21 mouse cellular contexts compared by ENCODE assay signal in the genomic region with DNA sequence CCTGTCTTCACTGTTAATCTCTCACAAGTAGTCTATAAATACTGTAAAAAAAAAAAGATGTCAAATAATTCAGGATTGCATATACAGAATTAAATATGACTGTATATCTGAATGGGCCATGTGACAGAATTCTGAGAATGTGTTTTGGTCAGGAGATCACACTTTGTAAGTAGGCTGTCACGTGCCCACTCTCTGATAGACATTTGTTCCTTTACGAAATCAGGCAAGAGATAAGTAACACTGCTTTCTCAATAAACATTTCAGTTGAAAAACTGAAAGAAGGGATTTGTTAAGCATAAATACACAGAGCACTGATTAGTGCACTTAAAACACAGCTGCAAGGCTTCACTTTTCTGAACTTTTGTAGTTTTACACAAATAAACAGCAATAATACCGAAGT.
"Had no signal": no experiment of that assay in that cellular context is flagged by ENCODE, and none has a peak within 500 bp of the region (broad histone marks: within the 10 kb centered on the region; RNA-seq: fewer than 3 reads in every experiment).

No protein-coding gene starts in this region.

- ATAC-seq: intestine, embryonic 16.5 days; liver, embryonic 12.5 days; midbrain, embryonic 13.5 days; midbrain, embryonic 16.5 days had no signal

- H3K27me3 ChIP-seq: liver, embryonic 12.5 days; liver, embryonic 15.5 days; megakaryocyte, embryonic 14.5 days; midbrain, embryonic 13.5 days; neural tube, embryonic 13.5 days; stomach, embryonic 15.5 days had no signal

- H3K9me3 ChIP-seq: liver, embryonic 12.5 days; liver, embryonic 15.5 days; midbrain, embryonic 10.5 days; midbrain, embryonic 13.5 days; neural tube, embryonic 13.5 days; stomach, embryonic 15.5 days had no signal

- H3K4me2 ChIP-seq: stomach, embryonic 15.5 days had no signal

- H3K27ac ChIP-seq: left cerebral cortex, adult 2 months; liver, embryonic 12.5 days; liver, embryonic 15.5 days; midbrain, embryonic 10.5 days; midbrain, embryonic 13.5 days; neural tube, embryonic 13.5 days; stomach, embryonic 15.5 days had no signal

- H3K36me3 ChIP-seq: liver, embryonic 15.5 days; midbrain, embryonic 10.5 days; midbrain, embryonic 13.5 days; neural tube, embryonic 13.5 days; stomach, embryonic 15.5 days had no signal

- DNase-seq: kidney, adult 18-20 months; kidney, postnatal 10 days; kidney, postnatal 36 days; layer of hippocampus, postnatal 36 days; lung, adult 18-20 months; lung, postnatal 36 days; retina, postnatal 1 day; right cerebral cortex, postnatal 25 days; spleen, adult 18-20 months; thymus, postnatal 25 days had no signal

- H3K9ac ChIP-seq: liver, embryonic 12.5 days; liver, embryonic 15.5 days; midbrain, embryonic 13.5 days; neural tube, embryonic 13.5 days; stomach, embryonic 15.5 days had no signal

- H3K4me3 ChIP-seq: left cerebral cortex, adult 2 months; liver, embryonic 12.5 days; liver, embryonic 15.5 days; midbrain, embryonic 10.5 days; midbrain, embryonic 13.5 days; myocyte; neural tube, embryonic 13.5 days; stomach, embryonic 15.5 days had no signal
